Mouse (Mus musculus) lung, postnatal 0 days (tissue): ENCODE results near the gene Gm11985.

Source experiments
- CTCF ChIP-seq: IDR thresholded peaks from 2 replicates; pipeline ENCODE4 v1.5.1; 2016; ENCODE audit warnings: antibody characterized with exemption, mild to moderate bottlenecking
- EP300 ChIP-seq: IDR thresholded peaks from 2 replicates; pipeline ENCODE4 v1.6.1; 2016; ENCODE audit warnings: antibody characterized with exemption, mild to moderate bottlenecking, control low read depth

GRCm38 (mm10) chr11:7212126-7212798 is 23.9 kb upstream of the Gm11985 start:
- no peak for TF ChIP-seq CTCF
- TF ChIP-seq EP300 = no peak
